Mouse (Mus musculus) testis, adult 2 months (tissue): ENCODE measurements around the gene Pigk. TPM values are rescaled to one million over a fixed set of nuclear protein-coding genes. Genes with fewer than 3 reads are reported as not detected.
A peak's percentile ranks its signal among the peaks of the same experiment; 100 is the strongest.
"Not testable (repeated sequence)": the region's sequence is repeated elsewhere in the genome, so short reads cannot be mapped to it uniquely, and the experiment has no call there.

Experiments used
- H3K27ac ChIP-seq: fragments of 200-500 bp; 2 replicates; pipeline ENCODE4 v1.5.1; 2012; ENCODE audit warnings: low read depth, low read length; ENCODE audit not compliant: control insufficient read depth, insufficient read depth
- H3K27me3 ChIP-seq: fragments of 200-500 bp; 2 replicates; pipeline ENCODE4 v1.6.1; 2012; ENCODE audit warnings: mild to moderate bottlenecking, low read length, moderate library complexity; ENCODE audit not compliant: control insufficient read depth, insufficient read depth
- H3K36me3 ChIP-seq: fragments of 200-500 bp; 2 replicates; pipeline ENCODE4 v1.6.1; 2012; ENCODE audit warnings: mild to moderate bottlenecking, low read length; ENCODE audit not compliant: control insufficient read depth, insufficient read depth
- H3K4me1 ChIP-seq: fragments of 200-500 bp; 2 replicates; pipeline ENCODE4 v1.6.1; 2012; ENCODE audit warnings: low read length; ENCODE audit not compliant: control insufficient read depth, insufficient read depth
- H3K4me3 ChIP-seq: fragments of 200-500 bp; 2 replicates; pipeline ENCODE4 v1.5.1; 2012; ENCODE audit warnings: low read depth, mild to moderate bottlenecking, low read length, moderate library complexity, mixed read lengths; ENCODE audit not compliant: control insufficient read depth
- CTCF ChIP-seq: fragments of 200-500 bp; IDR thresholded peaks from 2 replicates; pipeline ENCODE4 v1.5.1; 2012; ENCODE audit warnings: low read depth, mild to moderate bottlenecking, inconsistent platforms, low read length, moderate library complexity; ENCODE audit not compliant: control insufficient read depth, insufficient read depth, insufficient replicate concordance
- POLR2A ChIP-seq: fragments of 200-500 bp; IDR thresholded peaks from 2 replicates; pipeline ENCODE4 v1.6.1; 2012; ENCODE audit warnings: low read depth, mild to moderate bottlenecking, inconsistent platforms, low read length, moderate library complexity; ENCODE audit not compliant: control insufficient read depth
- polyA plus RNA-seq: library from polyadenylated mRNA; depleted of rRNA; stranded (reverse); fragments of >200 nt; gene quantifications from 2 replicates; pipeline ENCODE4 v1.2.3, GENCODE M21; 2012

Gene Pigk
- polyA plus RNA-seq, 1 experiment, result 34.6 TPM

GRCm38 (mm10) chr3:152689105-152689504, 24.8 kb upstream of the Pigk start:
- H3K4me1 ChIP-seq, result 0 out of 2 replicates have a peak, but pooled peaks cover 2% of the 10 kb centered on the region
- no peak overlapping the region for H3K27ac ChIP-seq
- no peak overlapping the region for H3K4me3 ChIP-seq
- no peaks in the 10 kb centered on the region for H3K27me3 ChIP-seq
- H3K36me3 ChIP-seq, result no peaks in the 10 kb centered on the region
- TF ChIP-seq CTCF (no peak), POLR2A (no peak)

GRCm38 (mm10) chr3:152694950-152695349, 18.9 kb upstream of the Pigk start:
- Histone ChIP-seq H3K4me1 (no peaks in the 10 kb centered on the region), H3K27ac (no peak overlapping the region), H3K36me3 (no peaks in the 10 kb centered on the region), H3K27me3 (no peaks in the 10 kb centered on the region), H3K4me3 (no peak overlapping the region)
- TF ChIP-seq CTCF, result no peak
- no peak for TF ChIP-seq POLR2A

DNA sequence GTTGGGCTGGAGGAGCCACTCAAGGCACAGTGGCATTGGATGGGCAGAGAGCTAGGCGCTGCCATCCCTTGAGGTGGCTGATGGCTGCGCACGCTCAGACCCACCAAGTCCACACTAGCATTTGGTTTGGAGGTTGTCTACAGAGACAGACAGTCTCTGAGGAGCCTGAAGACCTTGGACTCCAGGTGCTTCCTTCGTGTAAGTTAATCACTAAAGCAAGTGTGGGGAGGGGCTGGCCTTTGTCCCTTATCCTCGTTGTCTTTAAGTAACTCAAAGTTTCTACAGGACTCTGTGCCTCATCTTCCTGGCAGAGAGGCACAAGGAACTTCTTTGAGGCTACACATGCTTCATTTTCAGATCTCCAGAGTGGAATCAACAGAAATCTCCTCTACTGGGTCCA, 15.9 kb upstream of the Pigk start:
- Histone ChIP-seq H3K4me1 (peaks cover 7% of the 10 kb centered on the region), H3K36me3 (no peaks in the 10 kb centered on the region), H3K4me3 (no peak overlapping the region), H3K27ac (no peak overlapping the region), H3K27me3 (no peaks in the 10 kb centered on the region)
- TF ChIP-seq CTCF (no peak), POLR2A (no peak)

GRCm38 (mm10) chr3:152699261-152699660, 14.6 kb upstream of the Pigk start:
- H3K4me1 ChIP-seq, result peaks cover 7% of the 10 kb centered on the region
- no peaks in the 10 kb centered on the region for H3K27me3 ChIP-seq
- TF ChIP-seq CTCF (no peak), POLR2A (no peak)
- H3K4me3 ChIP-seq, result no peak overlapping the region
- no peak overlapping the region for H3K27ac ChIP-seq
- H3K36me3 ChIP-seq, result no peaks in the 10 kb centered on the region

- H3K36me3 ChIP-seq, H3K27ac ChIP-seq, H3K4me1 ChIP-seq, H3K27me3 ChIP-seq, H3K4me3 ChIP-seq: not testable (repeated sequence)
Measured at GRCm38 (mm10) chr3:152701536-152701935, 12.4 kb upstream of the Pigk start.

- Histone ChIP-seq H3K27me3 (no peaks in the 10 kb centered on the region), H3K27ac (no peak overlapping the region; the same call in 1 of the 2 replicates), H3K36me3 (no peaks in the 10 kb centered on the region), H3K4me3 (peak overlapping the region; percentile 26; the same call in 1 of the 2 replicates), H3K4me1 (peaks cover 7% of the 10 kb centered on the region)
- TF ChIP-seq POLR2A (no peak), CTCF (no peak)
Measured at GRCm38 (mm10) chr3:152702274-152702843, 11.5 kb upstream of the Pigk start.

- Histone ChIP-seq H3K4me1 (peaks cover 7% of the 10 kb centered on the region), H3K4me3 (no peak overlapping the region), H3K36me3 (no peaks in the 10 kb centered on the region), H3K27ac (no peak overlapping the region), H3K27me3 (no peaks in the 10 kb centered on the region)
- TF ChIP-seq POLR2A (no peak), CTCF (no peak)
Measured at GRCm38 (mm10) chr3:152705826-152706225, 8.1 kb upstream of the Pigk start.

DNA sequence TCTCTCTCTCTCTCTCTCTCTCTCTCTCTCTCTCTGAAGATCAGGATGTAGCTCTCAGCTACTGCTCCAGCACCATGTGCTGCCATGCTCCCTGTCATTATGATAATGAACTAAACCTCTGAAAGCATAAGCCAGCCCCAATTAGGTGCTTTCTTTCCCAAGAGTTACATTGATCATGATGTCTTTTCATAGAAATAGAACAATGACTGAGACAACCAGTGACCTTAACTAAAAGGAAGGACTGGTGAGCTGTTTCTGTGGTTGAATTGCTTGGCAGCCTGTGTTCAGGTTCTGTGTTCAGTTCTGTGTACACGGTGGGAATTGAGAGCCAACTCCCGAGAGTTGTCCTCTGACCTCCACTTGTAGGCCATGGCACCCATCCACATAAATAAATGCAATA, 7.0 kb upstream of the Pigk start:
- H3K27me3 ChIP-seq, result no peaks in the 10 kb centered on the region
- no peak overlapping the region for H3K27ac ChIP-seq
- no peak overlapping the region for H3K4me3 ChIP-seq
- TF ChIP-seq CTCF, result no peak
- TF ChIP-seq POLR2A, result no peak
- H3K4me1 ChIP-seq, result peaks cover 7% of the 10 kb centered on the region
- no peaks in the 10 kb centered on the region for H3K36me3 ChIP-seq
